Mouse (Mus musculus) liver, adult 2 months (tissue): ENCODE results near the gene Mpp3. TPM values are rescaled to one million over a fixed set of nuclear protein-coding genes. Genes with fewer than 3 reads are reported as not detected.

ENCODE experiments used
- DNase-seq: peaks from one replicate; pipeline ENCODE4 v3.0.0-alpha.2; 2011; ENCODE audit warnings: low read depth, low spot score; ENCODE audit errors: extremely low read depth
- H3K27ac ChIP-seq: fragments of 200-500 bp; replicated peaks from 2 replicates; pipeline ENCODE4 v1.5.1; 2012; ENCODE audit warnings: low read depth, mild to moderate bottlenecking, control low read depth, inconsistent platforms, low read length; ENCODE audit not compliant: insufficient read depth
- H3K27me3 ChIP-seq: fragments of 200-500 bp; 2 replicates; pipeline ENCODE4 v1.6.1; 2012; ENCODE audit warnings: mild to moderate bottlenecking, moderate library complexity, low read length, inconsistent platforms; ENCODE audit not compliant: control insufficient read depth, insufficient read depth
- H3K36me3 ChIP-seq: fragments of 200-500 bp; 2 replicates; pipeline ENCODE4 v1.6.1; 2012; ENCODE audit warnings: low read length, inconsistent platforms; ENCODE audit not compliant: control insufficient read depth, insufficient read depth
- H3K4me1 ChIP-seq: fragments of 200-500 bp; 2 replicates; pipeline ENCODE4 v1.6.1; 2011; ENCODE audit warnings: low read length; ENCODE audit not compliant: control insufficient read depth, insufficient read depth
- H3K4me3 ChIP-seq: fragments of 200-500 bp; 2 replicates; pipeline ENCODE4 v1.5.1; 2011; ENCODE audit warnings: low read depth, mild to moderate bottlenecking, control low read depth, low read length, moderate library complexity; ENCODE audit not compliant: insufficient read depth
- H3K79me2 ChIP-seq: fragments of 200-500 bp; 2 replicates; pipeline ENCODE4 v1.6.1; 2012; ENCODE audit warnings: inconsistent platforms, mild to moderate bottlenecking, low read length, moderate library complexity; ENCODE audit not compliant: control insufficient read depth, insufficient read depth
- H3K9ac ChIP-seq: fragments of 200-500 bp; 2 replicates; pipeline ENCODE4 v1.6.1; 2012; ENCODE audit warnings: low read depth, mild to moderate bottlenecking, control low read depth, inconsistent platforms, low read length
- CTCF ChIP-seq: fragments of 200-500 bp; IDR thresholded peaks from 2 replicates; pipeline ENCODE4 v1.5.1; 2011; ENCODE audit warnings: low read depth, low read length, control low read depth
- POLR2A ChIP-seq: fragments of 200-500 bp; IDR thresholded peaks from 2 replicates; pipeline ENCODE4 v1.6.1; 2011; ENCODE audit warnings: low read length, control low read depth; ENCODE audit not compliant: insufficient read depth; ENCODE audit errors: extremely low read depth
- WGBS: fragments of 180-500 bp; shearing (Covaris S2); methylation state at CpG from one replicate; pipeline ENCODE4 v1.1.7; 2018; 5-methylcytosine and 5-hydroxymethylcytosine counted together
- polyA plus RNA-seq: library from polyadenylated mRNA; depleted of rRNA; stranded (reverse); fragments of >200 nt; gene quantifications from 2 replicates; pipeline ENCODE4 v1.2.3, GENCODE M21; 2012
- total RNA-seq: library from RNA; depleted of rRNA; stranded (reverse); fragments of >200 nt; gene quantifications from 2 replicates; pipeline ENCODE4 v1.2.3, GENCODE M21; 2014

The Mpp3 gene
- total and polyA plus RNA-seq, 2 experiments: 0.06 to 0.28 TPM

- H3K9ac ChIP-seq: no peak overlapping the region
- WGBS: 62% methylated on average over 7 of the region's 7 CpGs
- no peaks in the 10 kb centered on the region for H3K36me3 ChIP-seq
- H3K4me3 ChIP-seq: no peak overlapping the region
- no peak overlapping the region for H3K27ac ChIP-seq
- TF ChIP-seq POLR2A (no peak), CTCF (no peak)
- H3K27me3 ChIP-seq: no peaks in the 10 kb centered on the region
- DNase-seq: no peak
- 0 out of 2 replicates have a peak, but pooled peaks cover 4% of the 10 kb centered on the region for H3K4me1 ChIP-seq
- no peaks in the 10 kb centered on the region for H3K79me2 ChIP-seq
Measured at GRCm38 (mm10) chr11:102036336-102036735, 8.1 kb upstream of the Mpp3 start.

GRCm38 (mm10) chr11:102035456-102035960 is 7.2 kb upstream of the Mpp3 start:
- Histone ChIP-seq H3K79me2 (no peaks in the 10 kb centered on the region), H3K4me3 (no peak overlapping the region), H3K36me3 (no peaks in the 10 kb centered on the region), H3K27ac (no peak overlapping the region), H3K9ac (no peak overlapping the region), H3K27me3 (no peaks in the 10 kb centered on the region), H3K4me1 (0 out of 2 replicates have a peak, but pooled peaks cover 4% of the 10 kb centered on the region)
- 89% methylated on average over 5 of the region's 5 CpGs for WGBS
- no peak for TF ChIP-seq POLR2A
- no peak for TF ChIP-seq CTCF
- DNase-seq: no peak

- TF ChIP-seq POLR2A: no peak
- TF ChIP-seq CTCF: no peak
- H3K27ac ChIP-seq: no peak overlapping the region
- 0 out of 2 replicates have a peak, but pooled peaks cover 4% of the 10 kb centered on the region for H3K4me1 ChIP-seq
- no peak overlapping the region for H3K9ac ChIP-seq
- no peaks in the 10 kb centered on the region for H3K27me3 ChIP-seq
- DNase-seq: no peak
- 61% methylated on average over 8 of the region's 8 CpGs for WGBS
- no peaks in the 10 kb centered on the region for H3K36me3 ChIP-seq
- H3K79me2 ChIP-seq: no peaks in the 10 kb centered on the region
- H3K4me3 ChIP-seq: no peak overlapping the region
Measured at GRCm38 (mm10) chr11:102034887-102035286, 6.6 kb upstream of the Mpp3 start.

- Histone ChIP-seq H3K4me1 (0 out of 2 replicates have a peak, but pooled peaks cover 2% of the 10 kb centered on the region), H3K9ac (no peak overlapping the region), H3K79me2 (no peaks in the 10 kb centered on the region), H3K4me3 (no peak overlapping the region), H3K27ac (no peak overlapping the region), H3K27me3 (no peaks in the 10 kb centered on the region), H3K36me3 (no peaks in the 10 kb centered on the region)
- no peak for DNase-seq
- TF ChIP-seq POLR2A (no peak), CTCF (no peak)
- 89% methylated on average over 12 of the region's 12 CpGs for WGBS
Measured at GRCm38 (mm10) chr11:102033055-102033591, 4.9 kb upstream of the Mpp3 start.

GRCm38 (mm10) chr11:102031149-102031548 is 2.9 kb upstream of the Mpp3 start:
- DNase-seq: no peak
- no peak for TF ChIP-seq CTCF
- TF ChIP-seq POLR2A: no peak
- Histone ChIP-seq H3K4me3 (no peak overlapping the region), H3K4me1 (peaks cover 3% of the 10 kb centered on the region; the same call in 1 of the 2 replicates), H3K9ac (no peak overlapping the region), H3K27me3 (no peaks in the 10 kb centered on the region), H3K36me3 (no peaks in the 10 kb centered on the region), H3K79me2 (no peaks in the 10 kb centered on the region), H3K27ac (no peak overlapping the region)
- WGBS: 34% methylated on average over 7 of the region's 7 CpGs

- no peak for DNase-seq
- H3K27me3 ChIP-seq: 0 out of 2 replicates have a peak, but pooled peaks cover 3% of the 10 kb centered on the region
- peaks cover 3% of the 10 kb centered on the region; the same call in 1 of the 2 replicates for H3K4me1 ChIP-seq
- no peak overlapping the region for H3K9ac ChIP-seq
- TF ChIP-seq POLR2A (no peak), CTCF (no peak)
- no peaks in the 10 kb centered on the region for H3K36me3 ChIP-seq
- no peak overlapping the region for H3K27ac ChIP-seq
- no peaks in the 10 kb centered on the region for H3K79me2 ChIP-seq
- 66% methylated on average over 7 of the region's 7 CpGs for WGBS
- H3K4me3 ChIP-seq: no peak overlapping the region
Measured at GRCm38 (mm10) chr11:102029966-102030365, 1.7 kb upstream of the Mpp3 start.
